Mouse (Mus musculus) CD8-positive naive resting alpha-beta T cell, adult 2 months (primary cell): ENCODE results near the gene Ltb4r1.
A peak's percentile ranks its signal among the peaks of the same experiment; 100 is the strongest.

ENCODE experiments used
- DNase-seq, 2 experiments: peaks; one replicate each; pipeline ENCODE4 v3.0.0; 2022; ENCODE audit warnings: low read depth in 2 of 2, low spot score in 2 of 2

Gene Ltb4r1

GRCm38 (mm10) chr14:55745861-55746237 lies 19.9 kb upstream of the Ltb4r1 start:
- DNase-seq = no peak

DNA sequence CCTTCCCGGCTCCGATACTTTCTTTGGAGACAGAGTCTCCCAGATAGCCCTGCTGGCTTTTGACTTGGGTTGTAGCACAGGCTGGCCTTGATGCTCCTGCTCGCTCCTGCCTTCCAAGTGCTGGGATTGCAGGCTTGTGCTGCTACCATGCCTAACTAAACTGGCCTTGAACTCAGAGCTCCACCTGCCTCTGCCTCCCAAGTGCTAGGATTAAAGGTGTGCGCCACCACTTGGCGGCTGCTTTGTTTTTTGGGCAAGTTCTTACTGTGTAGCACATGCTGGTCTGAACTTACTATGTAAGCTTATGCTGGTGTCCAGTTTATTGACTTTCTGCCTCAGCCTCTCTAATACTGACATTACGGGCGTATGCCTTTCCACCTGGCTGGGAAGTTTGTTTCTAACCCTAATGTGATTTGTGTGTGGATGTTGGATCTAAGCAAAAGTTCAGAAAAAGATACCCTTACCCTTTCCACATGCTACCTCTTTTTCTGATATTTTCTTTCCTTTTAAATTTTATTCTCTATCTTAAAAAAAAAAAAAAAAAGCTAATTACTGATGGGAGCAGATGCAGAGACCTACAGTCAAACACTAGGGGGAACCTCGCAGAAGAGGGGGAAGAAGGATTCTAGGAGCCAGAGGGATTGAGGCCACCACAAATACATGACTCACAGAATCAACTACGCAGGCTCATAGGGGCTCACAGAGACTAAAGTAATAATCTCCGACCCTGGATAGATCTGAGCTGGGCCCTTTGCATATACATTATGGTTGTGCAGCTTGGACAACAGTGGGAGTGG lies 18.5 kb upstream of the Ltb4r1 start:
- DNase-seq = no peak

- no peak for DNase-seq
Observed at GRCm38 (mm10) chr14:55757566-55757965, 8.2 kb upstream of the Ltb4r1 start.

DNA sequence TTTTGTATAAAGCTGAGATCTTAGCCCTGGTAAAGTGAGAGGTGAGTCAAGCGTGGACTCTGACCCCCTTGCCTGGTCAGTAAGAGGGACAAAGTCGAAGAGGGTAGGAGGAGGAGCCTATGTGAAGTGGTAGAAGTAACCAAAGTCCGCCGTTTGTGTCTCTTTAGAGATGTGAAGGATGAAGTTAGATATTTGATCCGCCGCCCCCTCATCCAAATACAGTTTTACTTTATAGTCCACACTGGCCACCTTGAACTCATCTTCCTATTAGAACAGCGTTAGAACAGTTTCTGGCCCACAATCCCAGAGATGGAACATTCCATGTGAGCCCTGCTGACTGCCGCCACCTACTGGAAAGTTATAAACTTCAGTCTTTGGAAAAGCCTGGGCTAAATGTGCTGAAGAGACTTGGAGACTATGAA lies 7.4 kb upstream of the Ltb4r1 start, which contains the start of gene Cideb:
Gene Cideb, minus strand, starts transcription at position 96 of the 422 bp plus-strand sequence.
- no peak for DNase-seq

DNA sequence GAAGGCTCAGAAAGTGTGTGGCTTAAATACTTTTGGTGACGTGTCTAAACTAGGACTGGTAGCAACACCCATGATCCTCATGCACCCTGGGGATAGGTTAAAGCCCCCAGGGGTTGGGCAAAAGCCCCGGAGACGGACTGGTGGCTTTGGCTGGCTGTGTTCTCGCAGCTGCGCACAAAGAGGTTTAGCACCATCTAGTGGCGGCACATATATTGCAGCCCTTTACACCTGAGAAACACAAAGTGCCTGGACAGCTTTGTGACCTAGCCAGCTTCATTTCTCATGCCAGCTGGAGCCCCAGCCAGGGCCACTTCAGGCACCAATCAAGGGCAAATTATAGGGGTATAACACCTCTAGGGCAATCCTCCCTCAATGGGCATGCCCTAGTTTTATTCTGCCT lies 5.6 kb upstream of the Ltb4r1 start:
- DNase-seq = peak; percentile 84 to 89

GRCm38 (mm10) chr14:55761163-55761562 lies 4.6 kb upstream of the Ltb4r1 start, which contains the start of gene Ltb4r2:
Gene Ltb4r2 (plus strand): TSS chr14:55761428.
- no peak for DNase-seq

GRCm38 (mm10) chr14:55762001-55762821 lies 3.6 kb upstream of the Ltb4r1 start:
- no peak for DNase-seq

- no peak for DNase-seq
Observed at GRCm38 (mm10) chr14:55763166-55763565, 2.6 kb upstream of the Ltb4r1 start.

GRCm38 (mm10) chr14:55767519-55768414 lies 2.0 kb downstream of the Ltb4r1 start:
- no peak for DNase-seq

DNA sequence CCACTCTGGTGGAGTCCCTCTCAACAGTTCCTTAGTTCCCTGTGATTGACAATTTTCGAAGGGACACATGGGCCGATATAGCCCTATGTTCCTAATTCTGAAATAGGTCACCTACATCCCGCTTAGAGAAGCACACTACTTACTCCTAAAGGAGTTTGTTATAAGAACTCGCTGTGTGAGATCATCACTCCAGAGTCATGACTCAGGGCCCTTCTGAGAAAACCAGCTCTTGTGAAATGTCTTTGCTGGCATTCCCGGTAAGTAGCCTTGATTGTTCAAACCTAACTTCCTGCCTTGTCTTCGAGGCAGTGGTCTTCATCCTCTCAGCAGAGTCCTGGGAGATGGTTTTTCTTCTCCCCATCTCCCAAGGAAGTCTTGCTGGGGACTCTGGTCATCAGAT lies 2.8 kb downstream of the Ltb4r1 start:
- no peak for DNase-seq

DNA sequence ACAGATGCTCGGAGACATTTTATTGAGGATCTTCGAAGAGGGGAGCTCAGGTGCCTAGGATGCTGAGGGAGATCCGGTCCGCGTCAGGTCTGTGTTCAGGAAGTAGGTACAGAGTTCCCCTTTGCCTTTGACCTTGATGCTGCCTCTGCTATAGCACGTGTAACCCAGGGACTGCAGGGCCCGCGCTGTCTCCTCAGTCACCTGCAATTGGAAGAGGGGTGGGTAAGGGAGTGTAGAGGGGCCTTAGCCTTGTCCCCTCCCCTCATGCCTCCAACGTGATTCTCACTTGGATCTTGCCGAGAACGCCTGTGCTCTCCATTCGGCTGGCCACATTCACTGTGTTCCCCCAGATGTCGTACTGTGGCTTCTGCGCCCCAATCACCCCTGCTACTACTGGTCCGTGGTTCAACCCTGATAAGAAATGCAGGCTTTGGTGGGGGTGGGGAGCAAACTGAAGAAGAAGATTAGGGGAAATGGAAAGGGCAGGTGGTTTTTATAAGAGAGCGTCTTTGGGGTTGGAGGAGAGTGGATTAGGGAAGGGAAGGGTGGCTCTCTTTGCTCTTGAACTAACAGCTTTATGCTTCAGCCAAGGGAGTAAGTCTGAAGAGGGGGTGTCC lies 3.4 kb downstream of the Ltb4r1 start:
- no peak for DNase-seq

DNA sequence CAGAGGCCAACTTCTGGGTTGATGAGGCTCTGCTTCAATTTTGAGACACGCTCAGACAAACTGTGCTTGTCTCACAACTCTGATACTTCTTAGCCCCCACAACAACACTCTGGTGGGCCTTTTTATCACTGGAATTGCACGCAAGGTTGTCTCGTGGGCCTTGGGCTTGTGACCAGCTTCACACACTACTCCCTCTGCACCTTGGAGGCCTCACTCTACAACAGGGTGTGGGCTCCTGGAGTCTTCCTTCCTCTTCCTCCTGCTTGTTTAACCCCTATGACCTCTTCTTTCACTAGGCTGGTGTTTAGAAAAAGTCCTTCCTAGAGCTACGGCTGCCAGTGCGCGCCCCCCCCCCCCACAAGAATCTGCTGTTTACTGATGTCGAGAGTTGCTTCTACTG lies 10.9 kb downstream of the Ltb4r1 start:
- no peak for DNase-seq

DNA sequence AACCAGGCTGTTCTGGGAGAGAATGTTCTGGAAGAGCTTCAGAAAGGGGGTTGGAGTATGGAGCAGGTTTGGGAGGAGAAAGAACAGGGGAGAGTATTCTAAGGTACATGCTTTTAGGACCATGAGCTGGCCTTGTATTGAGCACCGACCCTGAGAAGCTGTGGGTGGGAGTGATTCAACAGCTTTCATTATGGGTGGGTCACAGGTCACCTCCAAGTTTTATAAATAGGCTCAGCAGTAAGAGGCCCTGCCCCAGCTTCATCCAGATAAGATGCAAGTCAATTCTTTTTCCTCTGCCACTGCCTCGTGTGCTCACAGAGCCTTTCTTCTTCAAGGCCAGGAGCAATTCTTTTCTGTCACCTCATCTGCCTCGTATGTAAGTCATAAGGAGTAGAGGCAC lies 11.4 kb downstream of the Ltb4r1 start:
- DNase-seq = no peak

GRCm38 (mm10) chr14:55777806-55778205 lies 12.0 kb downstream of the Ltb4r1 start:
- no peak for DNase-seq

DNA sequence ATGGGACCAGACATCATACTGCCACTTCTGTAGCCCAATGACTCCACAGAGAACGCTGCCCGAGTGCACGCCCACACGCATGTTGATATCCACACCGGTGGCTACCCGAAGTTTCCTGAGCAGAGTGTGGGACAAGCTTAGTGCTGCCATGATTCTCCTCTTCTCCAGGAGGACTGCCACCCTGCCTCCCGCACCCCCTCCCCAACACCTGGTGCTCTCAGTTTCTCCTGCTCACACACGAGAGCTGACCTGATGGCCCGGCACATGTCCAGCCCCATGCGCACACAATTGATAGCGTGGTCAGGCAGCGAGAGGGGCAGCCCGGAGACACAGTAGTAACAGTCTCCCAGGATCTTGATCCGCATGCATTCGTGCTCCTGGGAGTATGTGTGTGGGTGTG lies 12.9 kb downstream of the Ltb4r1 start:
- DNase-seq = no peak

GRCm38 (mm10) chr14:55779656-55780055 lies 13.9 kb downstream of the Ltb4r1 start:
- no peak for DNase-seq

DNA sequence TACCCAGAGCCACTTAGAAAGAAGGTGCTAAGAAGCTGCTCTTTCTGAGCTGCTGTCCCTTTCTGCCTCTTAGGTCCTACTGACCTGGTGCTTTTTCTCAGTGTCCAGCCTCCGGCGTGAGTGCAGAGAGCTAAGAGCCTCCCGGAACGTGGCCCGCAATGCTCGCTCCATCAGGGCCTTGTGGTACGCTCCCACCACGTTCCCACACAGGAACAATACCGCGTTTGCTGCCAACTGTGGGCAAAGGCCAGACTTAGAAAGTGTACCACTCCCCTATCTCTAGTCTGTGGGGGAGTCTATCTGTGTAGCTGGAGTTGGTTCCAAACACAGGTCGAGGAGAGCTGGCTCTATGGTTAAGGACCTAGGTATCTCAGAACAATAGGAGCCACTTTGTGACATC lies 15.0 kb downstream of the Ltb4r1 start:
- no peak for DNase-seq

- DNase-seq = peak; percentile 31 to 46
Observed at GRCm38 (mm10) chr14:55781310-55781709, 15.5 kb downstream of the Ltb4r1 start.

DNA sequence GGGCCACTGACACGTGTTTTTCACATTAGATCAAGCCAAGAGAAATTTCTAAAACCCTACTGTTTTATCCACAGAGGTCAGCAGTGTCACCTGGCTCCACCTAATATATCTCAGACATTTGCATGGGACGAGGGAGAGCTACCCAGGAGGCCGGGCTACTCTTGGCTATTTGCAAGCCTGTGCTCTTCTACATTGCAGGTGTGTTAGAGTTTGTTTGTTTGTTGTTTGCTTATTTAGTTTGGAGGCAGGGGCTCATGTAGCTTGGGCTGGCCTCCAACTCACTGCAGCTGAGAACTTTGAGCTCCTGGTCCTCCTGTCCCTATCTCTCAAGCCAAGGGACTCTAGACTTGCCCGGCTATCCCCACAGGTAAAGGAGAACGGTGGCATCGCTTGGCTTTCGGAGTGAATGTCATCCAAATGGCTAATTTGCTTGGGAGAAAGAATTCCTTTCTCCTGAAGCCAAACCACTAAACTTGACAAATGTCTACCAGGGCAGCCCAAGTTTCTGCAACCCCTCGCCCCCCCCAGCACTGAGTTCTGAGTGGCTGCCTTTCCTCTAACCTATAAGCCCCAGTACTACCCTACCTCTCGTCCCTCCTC lies 16.7 kb downstream of the Ltb4r1 start:
- DNase-seq = no peak
